Mouse (Mus musculus) ES-E14 (cell line): ENCODE results near the gene Fktn.
"Not testable (repeated sequence)": the region's sequence is repeated elsewhere in the genome, so short reads cannot be mapped to it uniquely, and the experiment has no call there.

Experiments used
- CHD2 ChIP-seq: IDR thresholded peaks from 2 replicates; pipeline ENCODE4 v1.6.1; 2014; ENCODE audit warnings: mild to moderate bottlenecking, low read depth, low read length, inconsistent platforms
- HCFC1 ChIP-seq: IDR thresholded peaks from 2 replicates; pipeline ENCODE4 v1.6.1; 2012; ENCODE audit warnings: low read length, inconsistent platforms, borderline replicate concordance; ENCODE audit not compliant: insufficient read depth
- ZNF384 ChIP-seq: IDR thresholded peaks from 2 replicates; pipeline ENCODE4 v1.6.1; 2012; ENCODE audit warnings: low read depth, low read length, inconsistent platforms

- TF ChIP-seq CHD2, HCFC1: not testable (repeated sequence)
- peak; percentile 74; the same call in 1 of the 2 replicates for TF ChIP-seq ZNF384
Measured at GRCm38 (mm10) chr4:53726100-53726499, 12.3 kb downstream of the Fktn start.
